Mouse (Mus musculus) myocyte (in vitro differentiated cells): ENCODE data around the gene Unc45a. TPM values are rescaled to one million over a fixed set of nuclear protein-coding genes. Genes with fewer than 3 reads are reported as not detected.

Source experiments
- H3K27me3 ChIP-seq: one replicate; pipeline ENCODE4 v1.6.1; 2011; ENCODE audit not compliant: control insufficient read depth, insufficient read depth, insufficient read length
- H3K36me3 ChIP-seq: one replicate; pipeline ENCODE4 v1.6.1; 2011; ENCODE audit not compliant: control insufficient read depth, insufficient read depth
- H3K4me2 ChIP-seq: one replicate; pipeline ENCODE4 v1.6.1; 2011; ENCODE audit warnings: low read depth, control low read depth
- H3K4me3 ChIP-seq: one replicate; pipeline ENCODE4 v1.5.1; 2011; ENCODE audit warnings: mild to moderate bottlenecking, control low read depth, moderate library complexity
- H3K79me2 ChIP-seq: one replicate; pipeline ENCODE4 v1.6.1; 2011; ENCODE audit not compliant: control insufficient read depth, insufficient read depth
- H3ac ChIP-seq: one replicate; pipeline ENCODE4 v1.6.1; 2011; ENCODE audit not compliant: control insufficient read depth, insufficient read length
- CEBPB ChIP-seq: IDR thresholded peaks from 2 replicates; pipeline ENCODE4 v1.6.1; 2011; ENCODE audit warnings: mild to moderate bottlenecking, moderate library complexity; ENCODE audit not compliant: poor library complexity, insufficient read depth, severe bottlenecking
- E2F4 ChIP-seq: IDR thresholded peaks from one replicate; pipeline ENCODE4 v1.6.1; 2011; ENCODE audit warnings: mild to moderate bottlenecking, control low read depth, moderate library complexity; ENCODE audit not compliant: insufficient read depth
- MAX ChIP-seq: IDR thresholded peaks from one replicate; pipeline ENCODE4 v1.6.1; 2011; ENCODE audit warnings: low read depth, mild to moderate bottlenecking, control low read depth
- MYOD1 ChIP-seq, 3 experiments: IDR thresholded peaks; one replicate each; pipeline ENCODE4 v1.6.1; 2011; ENCODE audit warnings: control low read depth in 2 of 3, low read depth in 2 of 3, mild to moderate bottlenecking in 2 of 3, moderate library complexity in 1 of 3; ENCODE audit not compliant: insufficient read length in 2 of 3, control insufficient read depth in 1 of 3
- MYOG ChIP-seq, 3 experiments: IDR thresholded peaks; one replicate each; pipeline ENCODE4 v1.6.1; 2011; ENCODE audit warnings: control low read depth in 2 of 3, low read depth in 2 of 3, mild to moderate bottlenecking in 2 of 3; ENCODE audit not compliant: insufficient read length in 2 of 3, control insufficient read depth in 1 of 3, insufficient read depth in 1 of 3
- POLR2A ChIP-seq: IDR thresholded peaks from one replicate; pipeline ENCODE4 v1.6.1; 2011; ENCODE audit warnings: low read depth, mild to moderate bottlenecking, control low read depth, moderate library complexity; ENCODE audit not compliant: insufficient read length
- POLR2AphosphoS2 ChIP-seq: IDR thresholded peaks from one replicate; pipeline ENCODE4 v1.6.1; 2011; ENCODE audit warnings: low read depth, control low read depth; ENCODE audit not compliant: insufficient read length
- REST ChIP-seq: IDR thresholded peaks from one replicate; pipeline ENCODE4 v1.6.1; 2011; ENCODE audit warnings: mild to moderate bottlenecking, control low read depth, moderate library complexity; ENCODE audit not compliant: insufficient read depth, insufficient read length
- SRF ChIP-seq: IDR thresholded peaks from one replicate; pipeline ENCODE4 v1.6.1; 2011; ENCODE audit warnings: low read depth; ENCODE audit not compliant: control insufficient read depth, insufficient read length
- TCF12 ChIP-seq: IDR thresholded peaks from one replicate; pipeline ENCODE4 v1.6.1; 2011; ENCODE audit warnings: mild to moderate bottlenecking, control low read depth; ENCODE audit not compliant: poor library complexity, insufficient read depth, severe bottlenecking
- TCF3 ChIP-seq: IDR thresholded peaks from one replicate; pipeline ENCODE4 v1.6.1; 2011; ENCODE audit warnings: low read depth, control low read depth; ENCODE audit not compliant: insufficient read length
- USF1 ChIP-seq: IDR thresholded peaks from one replicate; pipeline ENCODE4 v1.6.1; 2011; ENCODE audit warnings: low read depth, mild to moderate bottlenecking, control low read depth, moderate library complexity
- polyA plus RNA-seq: library from polyadenylated mRNA; unstranded; fragments of >200 nt; fragmentation: generic; extraction: Trizol; gene quantifications from one replicate; pipeline ENCODE4 v1.2.1, GENCODE M21; 2012; ENCODE audit warnings: missing spikeins

Gene Unc45a
- polyA plus RNA-seq, 1 experiment = 38.4 TPM

- Histone ChIP-seq H3K27me3 (no peaks in the 10 kb centered on the region), H3K4me3 (no peak overlapping the region), H3K4me2 (peak overlapping the region; percentile 70), H3K36me3 (peaks cover 18% of the 10 kb centered on the region), H3K79me2 (peaks cover 12% of the 10 kb centered on the region), H3ac (no peak overlapping the region)
- TF ChIP-seq E2F4 (no peak), REST (no peak), USF1 (no peak), TCF12 (peak; percentile 29), CEBPB (no peak), MYOD1 (IDR thresholded peaks at IDR 0.05; ENCODE audit: control insufficient read depth in 1 of 3, insufficient read length in 2 of 3, low read depth in 2 of 3) (peak in 2 of 3 experiments; percentile 71 to 77), MYOG (IDR thresholded peaks at IDR 0.05; ENCODE audit: control insufficient read depth in 1 of 3, insufficient read depth in 1 of 3, insufficient read length in 2 of 3, low read depth in 2 of 3) (peak; percentile 55 to 88 (median 87)), MAX (no peak), POLR2AphosphoS2 (peak; percentile 79), POLR2A (peak; percentile 30), SRF (no peak), TCF3 (peak; percentile 38)
These were observed 22.1 kb downstream of the Unc45a start for GRCm38 (mm10) chr7:80318670-80319069.

GRCm38 (mm10) chr7:80317439-80318115, 23.2 kb downstream of the Unc45a start:
- Histone ChIP-seq H3K36me3 (peaks cover 25% of the 10 kb centered on the region), H3K79me2 (peaks cover 7% of the 10 kb centered on the region), H3K27me3 (no peaks in the 10 kb centered on the region), H3ac (no peak overlapping the region), H3K4me2 (peak overlapping the region; percentile 18), H3K4me3 (no peak overlapping the region)
- TF ChIP-seq POLR2AphosphoS2 (no peak), CEBPB (no peak), MYOD1 (IDR thresholded peaks at IDR 0.05; ENCODE audit: control insufficient read depth in 1 of 3, insufficient read length in 2 of 3, low read depth in 2 of 3) (no peak), MAX (no peak), POLR2A (no peak), TCF3 (no peak), USF1 (no peak), MYOG (IDR thresholded peaks at IDR 0.05; ENCODE audit: control insufficient read depth in 1 of 3, insufficient read depth in 1 of 3, insufficient read length in 2 of 3, low read depth in 2 of 3) (no peak), E2F4 (no peak)

- no peak overlapping the region for H3ac ChIP-seq
- no peak overlapping the region for H3K4me2 ChIP-seq
- H3K4me3 ChIP-seq = no peak overlapping the region
- TF ChIP-seq USF1 = no peak
- TF ChIP-seq POLR2AphosphoS2 = peak; percentile 40
- peaks cover 42% of the 10 kb centered on the region for H3K36me3 ChIP-seq
- no peaks in the 10 kb centered on the region for H3K27me3 ChIP-seq
- H3K79me2 ChIP-seq = no peaks in the 10 kb centered on the region
These were observed 25.1 kb downstream of the Unc45a start for GRCm38 (mm10) chr7:80315733-80316132.

GRCm38 (mm10) chr7:80310771-80311170, 30.0 kb downstream of the Unc45a start:
- no peak for TF ChIP-seq TCF3
- TF ChIP-seq POLR2A = no peak
- TF ChIP-seq E2F4 = no peak
- no peak for TF ChIP-seq POLR2AphosphoS2
- no peak for TF ChIP-seq MYOD1 (IDR thresholded peaks at IDR 0.05; ENCODE audit: control insufficient read depth in 1 of 3, insufficient read length in 2 of 3, low read depth in 2 of 3)
- no peaks in the 10 kb centered on the region for H3K79me2 ChIP-seq
- H3K36me3 ChIP-seq = peaks cover 59% of the 10 kb centered on the region
- H3ac ChIP-seq = no peak overlapping the region
- no peaks in the 10 kb centered on the region for H3K27me3 ChIP-seq
- H3K4me3 ChIP-seq = no peak overlapping the region
- H3K4me2 ChIP-seq = no peak overlapping the region

GRCm38 (mm10) chr7:80307766-80308165, 33.0 kb downstream of the Unc45a start:
- no peak overlapping the region for H3ac ChIP-seq
- H3K27me3 ChIP-seq = no peaks in the 10 kb centered on the region
- TF ChIP-seq POLR2A (no peak), REST (no peak)
- no peak overlapping the region for H3K4me3 ChIP-seq
- H3K4me2 ChIP-seq = no peak overlapping the region
- H3K36me3 ChIP-seq = peaks cover 68% of the 10 kb centered on the region
- H3K79me2 ChIP-seq = no peaks in the 10 kb centered on the region
